Mouse (Mus musculus) pancreas, adult 10 weeks (tissue): ENCODE measurements around the gene Gm4724. TPM values are rescaled to one million over a fixed set of nuclear protein-coding genes. Genes with fewer than 3 reads are reported as not detected.

Source experiments
- polyA plus RNA-seq: library from polyadenylated mRNA; stranded (reverse); fragments of 350-450 nt; fragmentation: Illumina TruSeq; extraction: RNeasy Lipid Tissue Mini Kit (QIAGEN cat#74804); gene quantifications from one replicate; pipeline ENCODE4 v1.2.3, GENCODE M21; 2015; ENCODE audit warnings: low read depth, low replicate concordance; ENCODE audit not compliant: insufficient read depth

Gm4724 gene
- 2.8 TPM for polyA plus RNA-seq

GRCm38 (mm10) chr2:175435707-175436106 lies at the start of gene Gm4724:
Gene Gm4724 (minus strand): TSS chr2:175435807.

GRCm38 (mm10) chr2:175469685-175470084 lies 34.1 kb upstream of the Gm4724 start, which contains the start of gene Zfp965:
Gene Zfp965 (plus strand): TSS chr2:175469985.

Other genes starting within 250 kb of the Gm4724 start
- 5.4 TPM for gene Gm14391, start 228.9 kb downstream of the Gm4724 start, polyA plus RNA-seq
- gene Gm14440, start 160.7 kb downstream of the Gm4724 start, polyA plus RNA-seq, result not detected
- 12.2 TPM for gene Gm4631, start 97.6 kb downstream of the Gm4724 start, polyA plus RNA-seq
- 3.0 TPM for gene Zfp968, start 63.4 kb downstream of the Gm4724 start, polyA plus RNA-seq
- 3.9 TPM for gene Zfp965, start 34.2 kb upstream of the Gm4724 start, polyA plus RNA-seq
- not detected for gene Gm11007, start 208.2 kb upstream of the Gm4724 start, polyA plus RNA-seq